Mouse (Mus musculus) limb, embryonic 11.5 days (tissue): ENCODE results near the gene Madcam1. TPM values are rescaled to one million over a fixed set of nuclear protein-coding genes. Genes with fewer than 3 reads are reported as not detected.

ENCODE experiments used
- ATAC-seq: fragments of 200-750 bp; cut with Nextera tagmentation; 2 replicates; pipeline ENCODE4 v1.8.0; 2017; ENCODE audit warnings: low read depth; ENCODE audit not compliant: insufficient number of reproducible peaks, low FRiP score, low TSS enrichment
- DNase-seq: peaks from one replicate; pipeline ENCODE4 v3.0.0-alpha.2; 2015; ENCODE audit warnings: low spot score
- H3K27ac ChIP-seq: fragments of 300-500 bp; sonication (generic); replicated peaks from 2 replicates; pipeline ENCODE4 v1.5.1; 2014; ENCODE audit warnings: low read depth, mild to moderate bottlenecking, low read length
- H3K27me3 ChIP-seq: fragments of 300-500 bp; sonication (generic); 2 replicates; pipeline ENCODE4 v1.6.1; 2014; ENCODE audit warnings: mild to moderate bottlenecking, low read length, mixed read lengths; ENCODE audit not compliant: control insufficient read depth, insufficient read depth
- H3K36me3 ChIP-seq: fragments of 300-500 bp; sonication (generic); 2 replicates; pipeline ENCODE4 v1.6.1; 2014; ENCODE audit warnings: mild to moderate bottlenecking, low read length, moderate library complexity, mixed read lengths; ENCODE audit not compliant: control insufficient read depth, insufficient read depth
- H3K4me1 ChIP-seq: fragments of 300-500 bp; sonication (generic); 2 replicates; pipeline ENCODE4 v1.6.1; 2014; ENCODE audit warnings: low read length, mixed read lengths; ENCODE audit not compliant: control insufficient read depth, insufficient read depth
- H3K4me2 ChIP-seq: fragments of 300-500 bp; sonication (generic); 2 replicates; pipeline ENCODE4 v1.6.1; 2014; ENCODE audit warnings: low read depth, mild to moderate bottlenecking, moderate library complexity; ENCODE audit not compliant: severe bottlenecking
- H3K4me3 ChIP-seq: fragments of 300-500 bp; sonication (generic); 2 replicates; pipeline ENCODE4 v1.5.1; 2014; ENCODE audit warnings: low read depth, low read length
- H3K9ac ChIP-seq: fragments of 300-500 bp; sonication (generic); 2 replicates; pipeline ENCODE4 v1.6.1; 2014; ENCODE audit warnings: mild to moderate bottlenecking, low read length
- H3K9me3 ChIP-seq: fragments of 300-500 bp; sonication (generic); 2 replicates; pipeline ENCODE4 v1.6.1; 2016; ENCODE audit warnings: low read length; ENCODE audit not compliant: control insufficient read depth
- WGBS: fragments of 180-500 bp; shearing (Covaris S2); extraction: QIAGEN DNeasy Blood & Tissue Kit; methylation state at CpG from one replicate; pipeline ENCODE4 v1.1.7; 2014; 5-methylcytosine and 5-hydroxymethylcytosine counted together
- polyA plus RNA-seq: library from polyadenylated mRNA; unstranded; fragments of >200 nt; fragmentation: Nextera tagmentation; extraction: Ambion mirVana; gene quantifications from 2 replicates; pipeline ENCODE4 v1.2.1, GENCODE M21; 2014

The Madcam1 gene
- polyA plus RNA-seq, 1 experiment from 2014 or later, result 5.6 TPM

GRCm38 (mm10) chr10:79654946-79655395 lies 9.4 kb upstream of the Madcam1 start:
- Histone ChIP-seq H3K27ac (no peak overlapping the region), H3K36me3 (no peaks in the 10 kb centered on the region), H3K27me3 (no peaks in the 10 kb centered on the region), H3K4me1 (0 out of 2 replicates have a peak, but pooled peaks cover 2% of the 10 kb centered on the region), H3K9ac (no peak overlapping the region), H3K4me2 (no peak overlapping the region), H3K9me3 (no peaks in the 10 kb centered on the region), H3K4me3 (no peak overlapping the region)
- ATAC-seq (peak; percentile 78; the same call in 1 of the 2 replicates), DNase-seq (peak; percentile 66)
- 32% methylated on average over 1 of the region's 1 CpGs for WGBS

GRCm38 (mm10) chr10:79658829-79659228 lies 5.5 kb upstream of the Madcam1 start:
- H3K36me3 ChIP-seq, result no peaks in the 10 kb centered on the region
- no peaks in the 10 kb centered on the region for H3K27me3 ChIP-seq
- no peak overlapping the region for H3K4me3 ChIP-seq
- no peaks in the 10 kb centered on the region for H3K9me3 ChIP-seq
- 21% methylated on average over 4 of the region's 4 CpGs for WGBS
- 0 out of 2 replicates have a peak, but pooled peaks cover 2% of the 10 kb centered on the region for H3K4me1 ChIP-seq
- ATAC-seq (no peak), DNase-seq (peak; percentile 66)
- H3K4me2 ChIP-seq, result no peak overlapping the region
- H3K27ac ChIP-seq, result no peak overlapping the region
- H3K9ac ChIP-seq, result no peak overlapping the region

DNA sequence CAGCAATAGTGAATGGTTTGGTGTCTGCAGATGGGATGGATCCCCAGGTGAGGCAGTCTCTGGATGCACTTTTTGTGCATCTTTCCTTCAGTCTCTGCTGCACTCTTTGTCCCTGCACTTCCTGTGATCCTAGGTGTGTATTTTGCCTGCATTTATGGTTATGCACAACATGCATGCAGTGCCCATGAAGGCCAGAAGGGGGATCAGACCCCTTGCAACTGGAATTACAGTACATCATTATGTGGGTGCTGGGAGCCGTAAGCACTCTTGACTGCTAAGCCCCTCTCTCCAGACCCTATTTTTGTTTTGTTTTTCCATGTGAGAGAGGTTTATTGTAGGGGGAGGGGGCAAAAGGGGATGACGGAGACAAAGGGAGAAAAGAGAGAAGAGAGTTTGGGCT lies 4.1 kb upstream of the Madcam1 start:
- DNase-seq, result no peak
- 78% methylated on average over 2 of the region's 2 CpGs for WGBS
- no peak for ATAC-seq
- no peak overlapping the region for H3K27ac ChIP-seq
- no peaks in the 10 kb centered on the region for H3K36me3 ChIP-seq
- no peaks in the 10 kb centered on the region for H3K4me1 ChIP-seq
- no peaks in the 10 kb centered on the region for H3K27me3 ChIP-seq
- H3K4me2 ChIP-seq, result no peak overlapping the region
- H3K9me3 ChIP-seq, result no peaks in the 10 kb centered on the region
- H3K9ac ChIP-seq, result no peak overlapping the region
- H3K4me3 ChIP-seq, result no peak overlapping the region

GRCm38 (mm10) chr10:79661861-79662260 lies 2.5 kb upstream of the Madcam1 start:
- ATAC-seq, result no peak
- Histone ChIP-seq H3K4me2 (no peak overlapping the region), H3K4me3 (no peak overlapping the region), H3K27me3 (no peaks in the 10 kb centered on the region), H3K36me3 (no peaks in the 10 kb centered on the region), H3K9ac (no peak overlapping the region), H3K27ac (no peak overlapping the region), H3K9me3 (no peaks in the 10 kb centered on the region), H3K4me1 (no peaks in the 10 kb centered on the region)
- no peak for DNase-seq
- WGBS, result 48% methylated on average over 3 of the region's 3 CpGs

DNA sequence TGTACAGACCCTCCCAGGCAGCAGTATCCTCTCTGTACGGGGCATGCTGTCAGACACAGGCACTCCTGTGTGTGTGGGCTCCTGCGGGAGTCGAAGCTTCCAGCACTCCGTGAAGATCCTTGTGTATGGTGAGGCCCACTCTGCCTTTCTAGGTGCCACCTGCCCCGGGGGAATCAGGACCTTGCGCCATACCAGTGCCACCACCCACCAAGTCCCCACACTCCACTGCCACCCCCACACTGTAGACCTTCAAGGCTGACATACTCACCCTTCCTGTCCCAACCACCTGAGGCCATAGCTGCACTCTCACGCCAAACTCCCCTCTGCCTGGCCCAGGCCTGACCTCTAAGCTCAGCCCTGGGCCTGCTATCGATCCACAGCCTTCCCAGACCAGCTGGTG lies 692 bp downstream of the Madcam1 start:
- Histone ChIP-seq H3K36me3 (no peaks in the 10 kb centered on the region), H3K4me2 (no peak overlapping the region), H3K27ac (no peak overlapping the region), H3K27me3 (no peaks in the 10 kb centered on the region), H3K9ac (no peak overlapping the region), H3K9me3 (no peaks in the 10 kb centered on the region), H3K4me1 (peaks cover 2% of the 10 kb centered on the region), H3K4me3 (no peak overlapping the region)
- no peak for ATAC-seq
- 82% methylated on average over 8 of the region's 8 CpGs for WGBS
- no peak for DNase-seq

DNA sequence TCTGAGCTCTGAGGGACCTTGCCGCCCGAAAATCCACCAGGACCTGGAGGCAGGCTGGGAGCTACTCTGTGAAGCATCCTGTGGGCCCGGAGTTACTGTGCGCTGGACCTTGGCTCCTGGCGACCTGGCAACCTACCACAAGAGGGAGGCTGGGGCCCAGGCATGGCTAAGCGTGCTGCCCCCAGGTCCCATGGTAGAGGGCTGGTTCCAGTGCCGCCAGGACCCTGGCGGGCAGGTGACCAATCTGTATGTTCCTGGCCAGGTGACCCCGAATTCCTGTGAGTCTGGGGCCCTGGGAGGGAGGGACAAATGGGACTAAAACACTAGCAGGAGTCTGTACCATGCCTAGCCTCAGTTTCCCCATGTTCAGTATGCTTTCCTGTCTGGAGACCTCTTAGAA lies 2.1 kb downstream of the Madcam1 start:
- H3K27ac ChIP-seq, result no peak overlapping the region
- H3K36me3 ChIP-seq, result no peaks in the 10 kb centered on the region
- DNase-seq, result no peak
- peaks cover 8% of the 10 kb centered on the region for H3K4me1 ChIP-seq
- H3K4me2 ChIP-seq, result no peak overlapping the region
- no peaks in the 10 kb centered on the region for H3K27me3 ChIP-seq
- 66% methylated on average over 9 of the region's 9 CpGs for WGBS
- no peak overlapping the region for H3K4me3 ChIP-seq
- no peak for ATAC-seq
- no peaks in the 10 kb centered on the region for H3K9me3 ChIP-seq
- H3K9ac ChIP-seq, result no peak overlapping the region

DNA sequence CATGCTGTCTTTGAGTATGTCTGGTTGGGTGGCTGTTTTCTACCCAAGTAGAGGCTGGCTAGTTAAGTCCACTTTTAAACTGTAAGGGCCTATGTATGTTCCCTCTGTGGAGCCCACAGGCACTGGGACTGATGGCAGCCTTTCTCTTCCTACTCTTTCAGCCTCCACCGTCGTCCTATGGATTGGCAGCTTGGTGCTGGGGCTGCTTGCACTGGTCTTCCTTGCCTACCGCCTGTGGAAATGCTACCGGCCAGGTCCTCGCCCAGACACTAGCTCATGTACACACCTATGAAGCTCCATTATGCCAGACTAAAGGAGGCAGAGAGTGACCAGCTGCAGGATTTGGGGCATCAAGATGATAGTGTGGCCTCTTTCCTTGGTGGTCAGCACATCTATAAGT lies 3.7 kb downstream of the Madcam1 start:
- Histone ChIP-seq H3K27ac (no peak overlapping the region), H3K27me3 (no peaks in the 10 kb centered on the region), H3K4me3 (no peak overlapping the region; the same call in 1 of the 2 replicates), H3K4me2 (no peak overlapping the region), H3K4me1 (peaks cover 8% of the 10 kb centered on the region), H3K9ac (no peak overlapping the region), H3K9me3 (no peaks in the 10 kb centered on the region), H3K36me3 (peaks cover 3% of the 10 kb centered on the region; the same call in 1 of the 2 replicates)
- WGBS, result 83% methylated on average over 5 of the region's 5 CpGs
- DNase-seq (no peak), ATAC-seq (no peak)

GRCm38 (mm10) chr10:79668771-79669575 lies 4.6 kb downstream of the Madcam1 start, which contains the start of gene Tpgs1:
Tpgs1 (plus strand) TSS chr10:79669369.
- under 1% methylated on average over 45 of the region's 45 CpGs for WGBS
- H3K27ac ChIP-seq, result peak within 1 kb of the TSS; percentile 95
- no peaks in the 10 kb centered on the region for H3K9me3 ChIP-seq
- DNase-seq (peak; percentile 92), ATAC-seq (peak; percentile 74; the same call in 1 of the 2 replicates)
- H3K4me3 ChIP-seq, result peak within 1 kb of the TSS; percentile 98
- peaks cover 8% of the 10 kb centered on the region for H3K4me1 ChIP-seq
- H3K27me3 ChIP-seq, result no peaks in the 10 kb centered on the region
- H3K36me3 ChIP-seq, result peaks cover 3% of the 10 kb centered on the region; the same call in 1 of the 2 replicates
- peak within 1 kb of the TSS; percentile 95 for H3K9ac ChIP-seq
- H3K4me2 ChIP-seq, result peak within 1 kb of the TSS; percentile 91
